Mouse (Mus musculus): ENCODE measurements around the gene Cnpy3. TPM values are rescaled to one million over a fixed set of nuclear protein-coding genes. Genes with fewer than 3 reads are reported as not detected.

The Cnpy3 gene
- polyA plus RNA-seq, 1 experiment from 2014 or later = 85.9 TPM

DNA sequence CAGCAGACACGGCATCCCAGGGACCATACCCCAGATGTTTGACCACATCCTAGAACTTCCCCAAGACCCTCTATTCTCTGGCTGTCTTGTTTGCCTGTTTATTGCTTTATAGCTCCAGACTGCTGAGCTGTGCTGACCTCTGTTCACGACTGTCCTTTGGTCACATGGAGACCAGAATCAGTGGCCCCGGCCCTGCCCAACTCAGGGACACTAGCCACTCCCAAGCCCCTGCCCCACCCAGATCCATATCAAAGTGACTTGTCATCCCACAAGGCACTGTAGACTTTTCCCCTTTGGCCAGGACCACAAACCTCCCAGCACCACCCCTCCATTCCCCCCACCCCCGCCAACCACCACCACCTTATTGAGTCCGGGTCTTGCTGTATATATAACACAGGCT is 52.8 kb downstream of the Cnpy3 start:
- no peaks in the 10 kb centered on the region for H3K9me3 ChIP-seq (ENCODE audit: low read length)
- WGBS = 53% methylated on average over 5 of the region's 5 CpGs
- no peak overlapping the region for H3K4me3 ChIP-seq (ENCODE audit: low read length)
- no peak for ATAC-seq (ENCODE audit: low FRiP score, low TSS enrichment)
- no peak overlapping the region for H3K4me2 ChIP-seq (replicated peaks; ENCODE audit: low read depth, low read length)
- H3K27ac ChIP-seq (ENCODE audit: low read length) = no peak overlapping the region
- H3K36me3 ChIP-seq (ENCODE audit: insufficient read depth, low read length) = no peaks in the 10 kb centered on the region; the same call in 1 of the 2 replicates
- H3K4me1 ChIP-seq (ENCODE audit: insufficient read depth, low read length) = peaks cover 28% of the 10 kb centered on the region
- H3K9ac ChIP-seq (replicated peaks; ENCODE audit: low read length) = no peak overlapping the region
- no peaks in the 10 kb centered on the region for H3K27me3 ChIP-seq (ENCODE audit: insufficient read depth, low read length)

DNA sequence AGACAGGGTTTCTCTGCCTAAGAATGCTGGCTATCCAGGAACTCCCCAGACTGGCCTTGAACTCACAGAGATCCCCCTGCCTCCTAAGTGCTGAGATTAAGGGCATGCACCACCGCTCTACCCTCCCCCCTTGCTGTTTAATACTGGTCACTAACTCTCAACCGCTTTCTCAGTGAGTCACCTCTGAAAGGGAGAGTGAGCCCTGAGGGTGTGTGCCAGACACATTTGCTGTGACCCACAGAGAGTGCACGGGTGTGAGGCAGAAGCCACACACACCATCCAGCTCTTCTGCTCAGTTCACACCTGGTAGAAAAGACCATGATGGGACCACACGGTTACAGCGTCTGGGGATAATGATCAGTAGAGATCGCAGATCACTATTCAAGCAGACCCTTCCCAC is 53.5 kb downstream of the Cnpy3 start:
- Histone ChIP-seq H3K4me2 (replicated peaks; ENCODE audit: low read depth, low read length) (no peak overlapping the region), H3K9me3 (ENCODE audit: low read length) (no peaks in the 10 kb centered on the region), H3K36me3 (ENCODE audit: insufficient read depth, low read length) (no peaks in the 10 kb centered on the region; the same call in 1 of the 2 replicates), H3K4me1 (ENCODE audit: insufficient read depth, low read length) (peaks cover 21% of the 10 kb centered on the region), H3K9ac (replicated peaks; ENCODE audit: low read length) (no peak overlapping the region), H3K27me3 (ENCODE audit: insufficient read depth, low read length) (no peaks in the 10 kb centered on the region), H3K4me3 (ENCODE audit: low read length) (no peak overlapping the region), H3K27ac (ENCODE audit: low read length) (no peak overlapping the region)
- ATAC-seq (ENCODE audit: low FRiP score, low TSS enrichment) = no peak
- WGBS = 76% methylated on average over 6 of the region's 6 CpGs

DNA sequence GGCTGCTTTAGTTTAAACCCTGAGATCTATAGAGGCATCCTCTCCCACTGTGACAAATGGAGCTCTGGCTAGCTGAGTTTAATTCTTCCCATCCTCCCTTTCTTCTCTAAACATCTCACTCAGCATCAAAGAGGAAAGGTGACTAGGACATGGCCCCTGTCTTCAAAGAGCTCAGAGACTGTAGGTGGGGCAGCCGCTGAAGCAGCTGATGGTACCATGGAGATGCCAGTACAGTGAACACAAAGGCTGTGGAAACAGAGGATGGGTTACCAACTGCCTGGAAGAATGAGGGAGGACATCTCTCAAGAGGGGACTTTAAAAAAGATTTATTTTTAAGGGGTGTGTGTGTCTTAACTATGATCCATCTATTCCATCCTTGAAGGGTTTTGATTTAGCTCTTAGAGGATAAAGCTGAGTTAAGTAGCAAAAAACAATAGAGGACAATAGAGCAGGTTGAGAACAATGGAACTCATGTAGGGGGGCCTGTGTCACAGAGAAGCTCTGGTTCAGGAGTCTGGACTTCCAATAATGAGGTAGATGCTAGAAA is 57.4 kb downstream of the Cnpy3 start:
- Histone ChIP-seq H3K4me2 (replicated peaks; ENCODE audit: low read depth, low read length) (no peak overlapping the region), H3K9me3 (ENCODE audit: low read length) (no peaks in the 10 kb centered on the region), H3K9ac (replicated peaks; ENCODE audit: low read length) (no peak overlapping the region), H3K36me3 (ENCODE audit: insufficient read depth, low read length) (peaks cover 10% of the 10 kb centered on the region; the same call in 1 of the 2 replicates), H3K27me3 (ENCODE audit: insufficient read depth, low read length) (no peaks in the 10 kb centered on the region), H3K4me1 (ENCODE audit: insufficient read depth, low read length) (no peaks in the 10 kb centered on the region), H3K4me3 (ENCODE audit: low read length) (no peak overlapping the region), H3K27ac (ENCODE audit: low read length) (no peak overlapping the region)
- 46% methylated on average over 1 of the region's 1 CpGs for WGBS
- ATAC-seq (ENCODE audit: low FRiP score, low TSS enrichment) = no peak

DNA sequence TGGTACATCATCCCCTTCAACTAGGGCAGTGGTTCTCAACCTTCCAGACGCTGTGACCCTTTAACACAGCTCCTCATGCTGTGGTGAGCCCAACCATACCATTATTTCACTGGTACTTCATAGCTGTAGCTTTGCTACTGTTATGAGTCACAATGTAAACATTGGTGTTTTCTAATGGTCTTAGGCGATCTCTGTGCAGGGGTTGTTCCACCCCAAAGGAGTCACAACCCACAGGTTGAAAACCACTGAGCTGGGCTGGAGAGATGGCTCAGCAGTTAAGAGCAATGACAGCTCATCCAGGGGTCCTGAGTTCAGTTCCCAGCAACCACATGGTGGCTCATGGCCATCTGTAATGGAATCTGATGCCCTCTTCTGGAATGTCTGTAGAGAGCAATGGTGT is 60.6 kb downstream of the Cnpy3 start:
- no peak for ATAC-seq (ENCODE audit: low FRiP score, low TSS enrichment)
- WGBS = 91% methylated on average over 2 of the region's 2 CpGs
- no peaks in the 10 kb centered on the region for H3K9me3 ChIP-seq (ENCODE audit: low read length)
- no peaks in the 10 kb centered on the region for H3K4me1 ChIP-seq (ENCODE audit: insufficient read depth, low read length)
- H3K4me3 ChIP-seq (ENCODE audit: low read length) = no peak overlapping the region
- H3K9ac ChIP-seq (replicated peaks; ENCODE audit: low read length) = no peak overlapping the region
- no peaks in the 10 kb centered on the region for H3K27me3 ChIP-seq (ENCODE audit: insufficient read depth, low read length)
- H3K27ac ChIP-seq (ENCODE audit: low read length) = no peak overlapping the region
- H3K4me2 ChIP-seq (replicated peaks; ENCODE audit: low read depth, low read length) = no peak overlapping the region
- peaks cover 19% of the 10 kb centered on the region for H3K36me3 ChIP-seq (ENCODE audit: insufficient read depth, low read length)

DNA sequence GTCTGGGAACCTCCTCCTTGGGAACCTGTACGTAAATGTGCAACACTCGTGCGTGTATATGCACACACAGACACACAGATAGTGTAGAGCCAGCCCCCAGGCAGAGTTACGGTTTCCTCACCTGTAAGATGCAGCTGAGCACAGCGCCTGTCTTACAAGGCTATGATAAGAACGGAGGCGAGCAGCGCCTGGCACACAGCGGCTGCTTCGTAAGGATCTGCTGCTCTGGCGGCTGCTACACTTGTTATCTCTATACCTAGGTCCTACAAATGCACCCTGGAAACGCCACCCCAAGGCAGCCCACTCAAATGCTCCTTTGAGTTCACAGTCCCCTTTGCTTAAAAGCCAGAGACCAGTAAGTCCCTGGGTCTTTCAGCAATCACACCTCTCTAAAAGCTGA is 61.3 kb downstream of the Cnpy3 start:
- H3K27ac ChIP-seq (ENCODE audit: low read length) = no peak overlapping the region
- no peak overlapping the region for H3K4me2 ChIP-seq (replicated peaks; ENCODE audit: low read depth, low read length)
- 95% methylated on average over 12 of the region's 12 CpGs for WGBS
- H3K4me1 ChIP-seq (ENCODE audit: insufficient read depth, low read length) = no peaks in the 10 kb centered on the region
- no peaks in the 10 kb centered on the region for H3K9me3 ChIP-seq (ENCODE audit: low read length)
- H3K9ac ChIP-seq (replicated peaks; ENCODE audit: low read length) = no peak overlapping the region
- no peaks in the 10 kb centered on the region for H3K27me3 ChIP-seq (ENCODE audit: insufficient read depth, low read length)
- ATAC-seq (ENCODE audit: low FRiP score, low TSS enrichment) = no peak
- H3K36me3 ChIP-seq (ENCODE audit: insufficient read depth, low read length) = peaks cover 27% of the 10 kb centered on the region
- no peak overlapping the region for H3K4me3 ChIP-seq (ENCODE audit: low read length)

DNA sequence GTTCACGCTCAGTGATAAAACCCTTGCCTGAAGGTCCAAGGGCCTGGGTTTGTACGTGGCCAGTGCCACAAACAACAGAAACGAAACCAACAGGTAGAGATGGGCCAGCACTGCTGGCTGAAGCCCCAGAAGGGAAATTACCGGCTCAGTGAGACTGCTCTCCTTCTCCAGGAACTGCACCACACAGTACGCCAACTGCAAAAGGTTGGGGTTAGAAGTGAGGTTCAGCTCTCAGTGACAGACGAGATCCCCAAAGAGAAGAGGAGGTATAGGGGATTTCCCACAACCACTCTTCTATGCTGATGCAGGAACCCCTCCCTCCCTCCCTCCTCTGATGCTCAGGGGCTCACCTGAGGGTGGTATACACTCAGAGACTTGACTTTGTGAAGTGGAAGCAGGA is 66.1 kb downstream of the Cnpy3 start:
- peaks cover 50% of the 10 kb centered on the region for H3K36me3 ChIP-seq (ENCODE audit: insufficient read depth, low read length)
- H3K27me3 ChIP-seq (ENCODE audit: insufficient read depth, low read length) = no peaks in the 10 kb centered on the region
- H3K27ac ChIP-seq (ENCODE audit: low read length) = no peak overlapping the region
- WGBS = 90% methylated on average over 6 of the region's 6 CpGs
- no peak overlapping the region for H3K4me3 ChIP-seq (ENCODE audit: low read length)
- no peak overlapping the region for H3K4me2 ChIP-seq (replicated peaks; ENCODE audit: low read depth, low read length)
- H3K9me3 ChIP-seq (ENCODE audit: low read length) = no peaks in the 10 kb centered on the region
- peaks cover 8% of the 10 kb centered on the region for H3K4me1 ChIP-seq (ENCODE audit: insufficient read depth, low read length)
- no peak overlapping the region for H3K9ac ChIP-seq (replicated peaks; ENCODE audit: low read length)
- no peak for ATAC-seq (ENCODE audit: low FRiP score, low TSS enrichment)

Other genes with a start within 250 kb of the Cnpy3 start
- 6.5 TPM in 2 replicates for gene Cul9, start 205.8 kb downstream of the Cnpy3 start, polyA plus RNA-seq (2015; fragmentation: Nextera tagmentation; extraction: Ambion mirVana)
- gene Srf, start 196.0 kb downstream of the Cnpy3 start, polyA plus RNA-seq (2015; fragmentation: Nextera tagmentation; extraction: Ambion mirVana) = 8.2 and 9.3 TPM in 2 replicates
- 153 and 157 TPM in 2 replicates for gene Ptk7, start 122.7 kb downstream of the Cnpy3 start, polyA plus RNA-seq (2015; fragmentation: Nextera tagmentation; extraction: Ambion mirVana)
- gene Klc4, start 106.2 kb downstream of the Cnpy3 start, polyA plus RNA-seq (2015; fragmentation: Nextera tagmentation; extraction: Ambion mirVana) = 49.7 and 58.0 TPM in 2 replicates
- gene Mrpl2, start 106.0 kb downstream of the Cnpy3 start, polyA plus RNA-seq (2015; fragmentation: Nextera tagmentation; extraction: Ambion mirVana) = 118 and 123 TPM in 2 replicates
- gene Cul7, start 101.9 kb downstream of the Cnpy3 start, polyA plus RNA-seq (2015; fragmentation: Nextera tagmentation; extraction: Ambion mirVana) = 62.2 and 68.2 TPM in 2 replicates
- gene Rrp36, start 77.9 kb downstream of the Cnpy3 start, polyA plus RNA-seq (2015; fragmentation: Nextera tagmentation; extraction: Ambion mirVana) = 69.2 and 69.6 TPM in 2 replicates
- gene Mea1, start 73.4 kb downstream of the Cnpy3 start, polyA plus RNA-seq (2015; fragmentation: Nextera tagmentation; extraction: Ambion mirVana) = 162 and 172 TPM in 2 replicates
- 137 and 141 TPM in 2 replicates for gene Klhdc3, start 71.3 kb downstream of the Cnpy3 start, polyA plus RNA-seq (2015; fragmentation: Nextera tagmentation; extraction: Ambion mirVana)
- 110 and 112 TPM in 2 replicates for gene Ppp2r5d, start 47.1 kb downstream of the Cnpy3 start, polyA plus RNA-seq (2015; fragmentation: Nextera tagmentation; extraction: Ambion mirVana)
- gene Pex6, start 40.8 kb downstream of the Cnpy3 start, polyA plus RNA-seq (2015; fragmentation: Nextera tagmentation; extraction: Ambion mirVana) = 26.8 and 27.4 TPM in 2 replicates
- gene Gnmt, start 23.0 kb downstream of the Cnpy3 start, polyA plus RNA-seq (2015; fragmentation: Nextera tagmentation; extraction: Ambion mirVana) = 2.4 and 2.7 TPM in 2 replicates
- 0.22 and 0.29 TPM in 2 replicates for gene Ptcra, start 11.5 kb upstream of the Cnpy3 start, polyA plus RNA-seq (2015; fragmentation: Nextera tagmentation; extraction: Ambion mirVana)
- 76.1 and 89.9 TPM in 2 replicates for gene 2310039H08Rik, start 20.4 kb upstream of the Cnpy3 start, polyA plus RNA-seq (2015; fragmentation: Nextera tagmentation; extraction: Ambion mirVana)
- gene Rpl7l1, start 30.5 kb upstream of the Cnpy3 start, polyA plus RNA-seq (2015; fragmentation: Nextera tagmentation; extraction: Ambion mirVana) = 165 and 173 TPM in 2 replicates
- 3.2 and 3.6 TPM in 2 replicates for gene Bicral, start 106.3 kb upstream of the Cnpy3 start, polyA plus RNA-seq (2015; fragmentation: Nextera tagmentation; extraction: Ambion mirVana)
- gene Tbcc, start 138.5 kb upstream of the Cnpy3 start, polyA plus RNA-seq (2015; fragmentation: Nextera tagmentation; extraction: Ambion mirVana) = 49.8 and 54.7 TPM in 2 replicates
- 0.09 and 0.14 TPM in 2 replicates for gene Prph2, start 158.2 kb upstream of the Cnpy3 start, polyA plus RNA-seq (2015; fragmentation: Nextera tagmentation; extraction: Ambion mirVana)